Mouse (Mus musculus): ENCODE measurements around the gene Mrpl54. TPM values are rescaled to one million over a fixed set of nuclear protein-coding genes. Genes with fewer than 3 reads are reported as not detected.
A peak's percentile ranks its signal among the peaks of the same experiment; 100 is the strongest.

Mrpl54 gene
- polyA plus RNA-seq, 1 experiment from 2014 or later = 233 TPM

- Histone ChIP-seq H3K4me2 (no peak overlapping the region), H3K27me3 (replicated peaks; ENCODE audit: control insufficient read depth, insufficient read depth, low read length) (peaks cover 54% of the 10 kb centered on the region), H3K9ac (ENCODE audit: low read depth, low read length) (no peak overlapping the region), H3K4me1 (replicated peaks; ENCODE audit: control insufficient read depth, insufficient read depth, low read length) (0 out of 2 replicates have a peak, but pooled peaks cover 6% of the 10 kb centered on the region), H3K36me3 (ENCODE audit: control insufficient read depth, insufficient read depth, low read length) (no peaks in the 10 kb centered on the region), H3K27ac (ENCODE audit: low read depth, low read length) (no peak overlapping the region), H3K4me3 (ENCODE audit: low read depth, low read length) (no peak overlapping the region), H3K9me3 (ENCODE audit: control insufficient read depth, low read length) (no peaks in the 10 kb centered on the region)
- ATAC-seq (replicated peaks; ENCODE audit: low FRiP score) (peak; percentile 57; the same call in 1 of the 2 replicates), DNase-seq (ENCODE audit: low spot score) (peak; percentile 84)
- 8% methylated on average over 17 of the region's 17 CpGs for WGBS
Observed at GRCm38 (mm10) chr10:81244595-81244994, 22.1 kb downstream of the Mrpl54 start.

GRCm38 (mm10) chr10:81244146-81244545 is 22.6 kb downstream of the Mrpl54 start:
- ATAC-seq (replicated peaks; ENCODE audit: low FRiP score) = no peak
- H3K4me3 ChIP-seq (ENCODE audit: low read depth, low read length) = no peak overlapping the region

GRCm38 (mm10) chr10:81242021-81242420 is 24.7 kb downstream of the Mrpl54 start:
- no peaks in the 10 kb centered on the region for H3K36me3 ChIP-seq (ENCODE audit: control insufficient read depth, insufficient read depth, low read length)
- no peak overlapping the region for H3K4me3 ChIP-seq (ENCODE audit: low read depth, low read length)
- DNase-seq (ENCODE audit: low spot score) (no peak), ATAC-seq (replicated peaks; ENCODE audit: low FRiP score) (no peak)
- H3K4me1 ChIP-seq (replicated peaks; ENCODE audit: control insufficient read depth, insufficient read depth, low read length) = no peaks in the 10 kb centered on the region
- H3K27me3 ChIP-seq (replicated peaks; ENCODE audit: control insufficient read depth, insufficient read depth, low read length) = peaks cover 71% of the 10 kb centered on the region
- no peaks in the 10 kb centered on the region for H3K9me3 ChIP-seq (ENCODE audit: control insufficient read depth, low read length)
- 89% methylated on average over 16 of the region's 16 CpGs for WGBS
- no peak overlapping the region for H3K27ac ChIP-seq (ENCODE audit: low read depth, low read length)
- H3K4me2 ChIP-seq = no peak overlapping the region
- H3K9ac ChIP-seq (ENCODE audit: low read depth, low read length) = no peak overlapping the region

More at GRCm38 (mm10) chr10:81244146-81244545, 22.6 kb downstream of the Mrpl54 start:
- H3K9ac ChIP-seq (ENCODE audit: low read depth, low read length) = no peak overlapping the region
- WGBS = 68% methylated on average over 4 of the region's 4 CpGs
- H3K4me1 ChIP-seq (replicated peaks; ENCODE audit: control insufficient read depth, insufficient read depth, low read length) = 0 out of 2 replicates have a peak, but pooled peaks cover 1% of the 10 kb centered on the region
- peaks cover 59% of the 10 kb centered on the region for H3K27me3 ChIP-seq (replicated peaks; ENCODE audit: control insufficient read depth, insufficient read depth, low read length)
- H3K27ac ChIP-seq (ENCODE audit: low read depth, low read length) = no peak overlapping the region
- no peaks in the 10 kb centered on the region for H3K9me3 ChIP-seq (ENCODE audit: control insufficient read depth, low read length)
- DNase-seq (ENCODE audit: low spot score) = no peak
- H3K36me3 ChIP-seq (ENCODE audit: control insufficient read depth, insufficient read depth, low read length) = no peaks in the 10 kb centered on the region
- no peak overlapping the region for H3K4me2 ChIP-seq

GRCm38 (mm10) chr10:81240876-81241275 is 25.9 kb downstream of the Mrpl54 start:
- Histone ChIP-seq H3K27me3 (replicated peaks; ENCODE audit: control insufficient read depth, insufficient read depth, low read length) (peaks cover 74% of the 10 kb centered on the region), H3K4me1 (replicated peaks; ENCODE audit: control insufficient read depth, insufficient read depth, low read length) (no peaks in the 10 kb centered on the region), H3K27ac (ENCODE audit: low read depth, low read length) (no peak overlapping the region), H3K9ac (ENCODE audit: low read depth, low read length) (no peak overlapping the region), H3K36me3 (ENCODE audit: control insufficient read depth, insufficient read depth, low read length) (no peaks in the 10 kb centered on the region), H3K9me3 (ENCODE audit: control insufficient read depth, low read length) (no peaks in the 10 kb centered on the region), H3K4me2 (no peak overlapping the region), H3K4me3 (ENCODE audit: low read depth, low read length) (no peak overlapping the region)
- ATAC-seq (replicated peaks; ENCODE audit: low FRiP score) (no peak), DNase-seq (ENCODE audit: low spot score) (no peak)
- WGBS = 21% methylated on average over 13 of the region's 13 CpGs

DNA sequence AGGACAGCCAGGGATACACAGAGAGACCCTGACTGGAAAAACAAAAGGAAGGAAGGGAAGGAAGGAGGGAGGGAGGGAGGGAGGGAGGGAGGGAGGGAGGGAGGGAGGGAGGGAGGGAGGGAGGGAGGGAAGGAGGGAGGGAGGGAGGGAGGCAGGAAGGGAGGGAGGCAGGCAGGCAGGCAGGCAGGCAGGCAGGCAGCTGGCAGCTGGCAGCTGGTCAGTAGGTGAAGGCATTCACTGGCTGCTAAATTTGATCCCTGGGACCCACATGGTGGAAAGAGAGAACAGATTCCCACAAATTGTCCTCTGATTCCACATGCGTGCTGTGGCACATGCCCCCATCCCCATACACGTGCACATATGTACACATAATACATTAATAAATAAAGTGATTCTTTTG is 28.1 kb downstream of the Mrpl54 start:
- 85% methylated on average over 2 of the region's 2 CpGs for WGBS
- H3K4me2 ChIP-seq = no peak overlapping the region
- no peak overlapping the region for H3K27ac ChIP-seq (ENCODE audit: low read depth, low read length)
- no peak overlapping the region for H3K9ac ChIP-seq (ENCODE audit: low read depth, low read length)
- peaks cover 3% of the 10 kb centered on the region for H3K4me1 ChIP-seq (replicated peaks; ENCODE audit: control insufficient read depth, insufficient read depth, low read length)
- no peaks in the 10 kb centered on the region for H3K36me3 ChIP-seq (ENCODE audit: control insufficient read depth, insufficient read depth, low read length)
- H3K4me3 ChIP-seq (ENCODE audit: low read depth, low read length) = no peak overlapping the region
- DNase-seq (ENCODE audit: low spot score) = no peak
- ATAC-seq (replicated peaks; ENCODE audit: low FRiP score) = no peak
- no peaks in the 10 kb centered on the region for H3K9me3 ChIP-seq (ENCODE audit: control insufficient read depth, low read length)
- peaks cover 66% of the 10 kb centered on the region for H3K27me3 ChIP-seq (replicated peaks; ENCODE audit: control insufficient read depth, insufficient read depth, low read length)

DNA sequence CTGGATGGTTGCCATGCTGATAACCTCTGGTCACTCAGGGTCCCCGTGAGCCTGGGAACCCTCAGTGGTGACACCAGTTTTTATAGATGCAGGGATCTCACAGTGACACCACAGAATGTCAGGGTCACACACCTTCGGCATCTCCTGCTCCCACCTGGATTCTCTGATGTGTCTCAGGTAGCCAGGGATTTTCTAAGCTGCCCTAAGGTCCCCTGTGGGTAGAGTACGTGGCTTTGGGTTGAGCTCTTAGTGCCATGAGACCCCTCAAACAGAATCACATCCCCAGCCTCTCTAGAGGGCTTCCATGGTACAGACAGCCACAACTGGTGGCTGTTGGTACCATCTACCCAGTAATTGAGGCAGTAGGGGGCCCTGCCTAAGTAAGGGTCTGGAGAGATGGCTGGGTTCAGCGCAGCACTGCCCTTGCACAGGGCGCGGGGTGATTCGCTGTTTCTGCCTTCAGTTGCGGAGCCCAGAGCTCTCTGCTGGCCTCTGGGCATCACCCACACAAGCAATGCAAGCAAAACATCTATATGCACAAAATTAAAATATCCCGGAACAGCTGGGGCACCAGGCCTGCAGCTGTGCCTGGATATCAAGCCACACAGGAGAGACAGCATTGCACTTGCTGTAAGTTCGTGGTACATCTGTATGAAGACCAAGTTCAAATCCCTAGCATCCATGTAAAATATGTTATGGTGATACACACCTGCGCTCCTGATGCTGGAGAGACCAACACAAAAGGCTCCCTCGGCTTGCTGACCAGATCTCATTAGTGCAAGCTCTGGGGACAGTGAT is 30.1 kb downstream of the Mrpl54 start:
- Histone ChIP-seq H3K36me3 (ENCODE audit: control insufficient read depth, insufficient read depth, low read length) (no peaks in the 10 kb centered on the region), H3K9me3 (ENCODE audit: control insufficient read depth, low read length) (no peaks in the 10 kb centered on the region), H3K9ac (ENCODE audit: low read depth, low read length) (no peak overlapping the region), H3K27me3 (replicated peaks; ENCODE audit: control insufficient read depth, insufficient read depth, low read length) (peaks cover 60% of the 10 kb centered on the region), H3K4me2 (no peak overlapping the region), H3K4me1 (replicated peaks; ENCODE audit: control insufficient read depth, insufficient read depth, low read length) (peaks cover 10% of the 10 kb centered on the region), H3K4me3 (ENCODE audit: low read depth, low read length) (no peak overlapping the region), H3K27ac (ENCODE audit: low read depth, low read length) (no peak overlapping the region)
- ATAC-seq (replicated peaks; ENCODE audit: low FRiP score) (no peak), DNase-seq (ENCODE audit: low spot score) (no peak)
- WGBS = 81% methylated on average over 12 of the region's 12 CpGs

DNA sequence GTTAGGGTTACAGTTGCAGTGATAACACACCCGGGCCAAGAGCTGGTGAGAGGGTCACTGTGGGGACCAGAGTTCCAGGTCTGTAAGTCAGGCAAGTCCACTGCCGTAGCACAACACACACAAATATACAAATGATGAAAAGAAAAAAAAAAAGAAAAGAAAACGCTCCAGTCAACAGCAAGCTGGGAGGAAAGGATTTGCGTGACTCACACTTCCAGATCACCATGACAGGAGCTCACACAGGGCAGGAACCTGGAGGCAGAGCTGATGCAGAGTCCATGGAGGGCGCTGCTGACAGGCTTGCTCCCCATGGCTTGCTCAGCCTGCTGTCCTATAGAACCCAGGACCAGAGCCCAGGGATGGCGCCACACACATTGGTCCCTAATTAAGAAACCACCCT is 32.5 kb downstream of the Mrpl54 start:
- Histone ChIP-seq H3K36me3 (ENCODE audit: control insufficient read depth, insufficient read depth, low read length) (no peaks in the 10 kb centered on the region), H3K9ac (ENCODE audit: low read depth, low read length) (no peak overlapping the region), H3K27me3 (replicated peaks; ENCODE audit: control insufficient read depth, insufficient read depth, low read length) (peaks cover 60% of the 10 kb centered on the region), H3K27ac (ENCODE audit: low read depth, low read length) (no peak overlapping the region), H3K4me1 (replicated peaks; ENCODE audit: control insufficient read depth, insufficient read depth, low read length) (peaks cover 10% of the 10 kb centered on the region), H3K9me3 (ENCODE audit: control insufficient read depth, low read length) (no peaks in the 10 kb centered on the region), H3K4me2 (no peak overlapping the region), H3K4me3 (ENCODE audit: low read depth, low read length) (0 out of 2 replicates have a peak overlapping the region, but pooled peaks have one; percentile 75)
- DNase-seq (ENCODE audit: low spot score) (no peak), ATAC-seq (replicated peaks; ENCODE audit: low FRiP score) (no peak)
- 74% methylated on average over 6 of the region's 6 CpGs for WGBS

- no peaks in the 10 kb centered on the region for H3K9me3 ChIP-seq (ENCODE audit: control insufficient read depth, low read length)
- H3K27ac ChIP-seq (ENCODE audit: low read depth, low read length) = peak overlapping the region; percentile 25; the same call in 1 of the 2 replicates
- H3K4me3 ChIP-seq (ENCODE audit: low read depth, low read length) = peak overlapping the region; percentile 75
- DNase-seq (ENCODE audit: low spot score) = no peak
- H3K9ac ChIP-seq (ENCODE audit: low read depth, low read length) = peak overlapping the region; percentile 75
- H3K27me3 ChIP-seq (replicated peaks; ENCODE audit: control insufficient read depth, insufficient read depth, low read length) = peaks cover 62% of the 10 kb centered on the region
- WGBS = 1% methylated on average over 22 of the region's 28 CpGs
- peak overlapping the region; percentile 79 for H3K4me2 ChIP-seq
- peaks cover 10% of the 10 kb centered on the region for H3K4me1 ChIP-seq (replicated peaks; ENCODE audit: control insufficient read depth, insufficient read depth, low read length)
- H3K36me3 ChIP-seq (ENCODE audit: control insufficient read depth, insufficient read depth, low read length) = no peaks in the 10 kb centered on the region
- ATAC-seq (replicated peaks; ENCODE audit: low FRiP score) = peak; percentile 65; the same call in 1 of the 2 replicates
Observed at GRCm38 (mm10) chr10:81233226-81233585, 33.5 kb downstream of the Mrpl54 start.
